Mouse (Mus musculus): ENCODE measurements at regions not wholly inside any gene's neighbourhood (a gene's known extent, or its start where the extent isn't known, plus 50 kb on each side); places are given as distances from the start of the nearest gene placed in this dataset.

DNA sequence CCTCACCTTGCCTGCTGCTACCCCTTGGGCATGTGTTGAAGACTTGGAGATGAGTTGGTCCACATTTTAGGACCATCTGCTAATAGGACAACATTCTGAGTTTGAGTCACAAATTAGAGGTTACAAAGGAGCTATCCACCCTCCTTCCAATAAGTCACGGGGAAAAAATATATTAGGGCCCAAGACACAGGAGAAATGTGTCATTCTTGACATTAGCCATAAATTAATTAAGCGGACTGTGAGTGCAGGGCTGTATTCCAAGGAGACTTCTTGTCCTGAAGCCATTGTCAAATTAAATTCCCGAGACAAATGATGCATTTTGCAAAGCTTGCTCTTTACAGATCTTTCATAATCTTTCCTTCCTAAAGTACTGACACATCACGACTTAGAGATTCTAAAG, 79.2 kb downstream of the 1700020N01Rik start:
- Histone ChIP-seq H3K4me1 (ENCODE audit: control insufficient read depth, insufficient read depth, low read length) (no peaks in the 10 kb centered on the region), H3K4me3 (ENCODE audit: insufficient read depth, low read length) (no peak overlapping the region), H3K27ac (ENCODE audit: insufficient read depth, low read length) (no peak overlapping the region)
- TF ChIP-seq POLR2A (IDR thresholded peaks at IDR 0.05; ENCODE audit: extremely low read depth, insufficient read depth, low read length) (no peak), CTCF (IDR thresholded peaks at IDR 0.05; ENCODE audit: extremely low read depth, insufficient read depth, low read length) (no peak)

GRCm38 (mm10) chr10:21672666-21673065, 79.7 kb downstream of the 1700020N01Rik start:
- Histone ChIP-seq H3K4me3 (ENCODE audit: insufficient read depth, low read length) (no peak overlapping the region), H3K27ac (ENCODE audit: insufficient read depth, low read length) (no peak overlapping the region), H3K4me1 (ENCODE audit: control insufficient read depth, insufficient read depth, low read length) (no peaks in the 10 kb centered on the region)
- TF ChIP-seq POLR2A (IDR thresholded peaks at IDR 0.05; ENCODE audit: extremely low read depth, insufficient read depth, low read length) (no peak), CTCF (IDR thresholded peaks at IDR 0.05; ENCODE audit: extremely low read depth, insufficient read depth, low read length) (no peak)

- Histone ChIP-seq H3K4me3 (ENCODE audit: insufficient read depth, low read length) (no peak overlapping the region), H3K4me1 (ENCODE audit: control insufficient read depth, insufficient read depth, low read length) (no peaks in the 10 kb centered on the region), H3K27ac (ENCODE audit: insufficient read depth, low read length) (no peak overlapping the region)
- no peak for TF ChIP-seq POLR2A (IDR thresholded peaks at IDR 0.05; ENCODE audit: extremely low read depth, insufficient read depth, low read length)
- no peak for TF ChIP-seq CTCF (IDR thresholded peaks at IDR 0.05; ENCODE audit: extremely low read depth, insufficient read depth, low read length)
Observed at GRCm38 (mm10) chr10:21673831-21674230, 80.9 kb downstream of the 1700020N01Rik start.

- no peak overlapping the region for H3K4me3 ChIP-seq (ENCODE audit: insufficient read depth, low read length)
- H3K4me1 ChIP-seq (ENCODE audit: control insufficient read depth, insufficient read depth, low read length), result peaks cover 1% of the 10 kb centered on the region; the same call in 1 of the 2 replicates
- H3K27ac ChIP-seq (ENCODE audit: insufficient read depth, low read length), result no peak overlapping the region
- TF ChIP-seq CTCF (IDR thresholded peaks at IDR 0.05; ENCODE audit: extremely low read depth, insufficient read depth, low read length), result no peak
- TF ChIP-seq POLR2A (IDR thresholded peaks at IDR 0.05; ENCODE audit: extremely low read depth, insufficient read depth, low read length), result no peak
Observed at GRCm38 (mm10) chr10:21675786-21676185, 82.8 kb downstream of the 1700020N01Rik start.

DNA sequence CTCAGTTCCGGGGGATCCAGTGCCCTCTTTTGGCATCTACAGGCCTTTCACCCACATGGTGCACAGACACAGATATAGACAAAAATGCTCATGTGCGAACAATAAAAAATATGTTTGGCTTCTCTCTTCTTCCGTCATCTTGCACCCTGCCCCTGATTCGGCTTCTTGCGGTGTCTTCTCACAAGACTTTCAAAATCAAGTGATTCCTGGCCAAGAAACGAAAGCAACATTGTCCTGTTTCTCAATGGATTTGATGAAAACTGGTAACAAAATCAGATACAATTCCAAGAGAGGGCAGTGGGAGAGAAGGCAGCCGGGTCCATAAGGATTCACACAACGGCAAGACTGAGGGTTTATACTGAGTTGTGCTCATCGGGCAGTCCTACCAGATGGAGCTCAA, 85.0 kb downstream of the 1700020N01Rik start:
- no peak for TF ChIP-seq CTCF (IDR thresholded peaks at IDR 0.05; ENCODE audit: extremely low read depth, insufficient read depth, low read length)
- TF ChIP-seq POLR2A (IDR thresholded peaks at IDR 0.05; ENCODE audit: extremely low read depth, insufficient read depth, low read length), result no peak
- Histone ChIP-seq H3K4me3 (ENCODE audit: insufficient read depth, low read length) (no peak overlapping the region), H3K27ac (ENCODE audit: insufficient read depth, low read length) (no peak overlapping the region), H3K4me1 (ENCODE audit: control insufficient read depth, insufficient read depth, low read length) (peaks cover 3% of the 10 kb centered on the region; the same call in 1 of the 2 replicates)

DNA sequence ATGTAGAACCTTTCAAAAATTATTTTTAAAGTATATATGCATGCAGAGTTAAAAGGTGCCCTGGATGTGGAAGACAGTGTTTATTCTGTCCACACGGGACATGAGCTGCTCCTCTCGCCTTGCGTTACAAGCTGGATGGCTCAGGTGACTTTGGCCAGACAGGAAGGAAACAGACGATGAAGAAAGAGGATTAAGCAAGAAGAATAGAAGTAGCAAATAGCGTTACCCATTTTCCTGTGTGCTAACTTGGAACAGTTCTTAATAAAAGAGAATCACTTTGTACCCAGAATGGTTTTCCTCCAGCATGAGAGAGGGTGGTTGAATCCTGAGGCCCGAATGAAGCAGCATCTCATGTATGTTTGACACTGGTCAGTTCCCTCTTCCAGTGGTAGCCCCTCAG, 85.4 kb downstream of the 1700020N01Rik start:
- Histone ChIP-seq H3K4me1 (ENCODE audit: control insufficient read depth, insufficient read depth, low read length) (peaks cover 3% of the 10 kb centered on the region; the same call in 1 of the 2 replicates), H3K4me3 (ENCODE audit: insufficient read depth, low read length) (no peak overlapping the region), H3K27ac (ENCODE audit: insufficient read depth, low read length) (no peak overlapping the region)
- TF ChIP-seq CTCF (IDR thresholded peaks at IDR 0.05; ENCODE audit: extremely low read depth, insufficient read depth, low read length) (no peak), POLR2A (IDR thresholded peaks at IDR 0.05; ENCODE audit: extremely low read depth, insufficient read depth, low read length) (no peak)

DNA sequence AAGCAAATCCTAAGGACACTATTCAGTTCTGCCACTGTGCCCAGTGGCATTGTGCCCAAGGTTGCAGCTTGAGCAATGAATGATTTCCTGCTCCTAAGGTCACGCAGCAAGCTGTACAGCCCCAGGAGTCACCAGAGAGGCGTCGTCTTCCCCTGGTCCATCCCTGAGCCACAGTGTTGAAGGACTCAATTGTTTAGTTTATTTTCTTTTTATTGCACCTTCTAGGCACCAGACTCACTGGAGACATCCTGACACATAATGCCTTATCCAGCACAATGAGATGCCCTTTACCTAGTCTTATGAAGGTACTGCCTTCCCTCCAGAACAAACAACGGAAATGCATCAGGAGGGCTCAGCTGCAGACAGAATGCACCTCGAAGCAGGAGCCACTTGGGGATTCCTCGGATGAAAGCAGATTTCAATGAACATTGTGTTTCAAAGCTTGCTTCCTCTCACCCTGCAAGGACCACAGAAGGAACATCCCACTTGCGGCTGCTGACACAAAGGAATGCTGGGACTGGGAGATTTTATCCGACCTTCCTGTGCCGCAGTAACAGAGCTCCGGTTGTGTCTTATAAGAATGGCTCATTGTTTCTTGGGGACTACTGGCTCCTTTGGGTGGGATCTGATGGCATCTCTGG, 86.0 kb downstream of the 1700020N01Rik start:
- H3K27ac ChIP-seq (ENCODE audit: insufficient read depth, low read length), result no peak overlapping the region

GRCm38 (mm10) chr10:21680789-21681188, 87.8 kb downstream of the 1700020N01Rik start:
- no peak for TF ChIP-seq CTCF (IDR thresholded peaks at IDR 0.05; ENCODE audit: extremely low read depth, insufficient read depth, low read length)
- TF ChIP-seq POLR2A (IDR thresholded peaks at IDR 0.05; ENCODE audit: extremely low read depth, insufficient read depth, low read length), result no peak
- no peak overlapping the region for H3K4me3 ChIP-seq (ENCODE audit: insufficient read depth, low read length)

More for the DNA sequence above, 86.0 kb downstream of the 1700020N01Rik start:
- no peak for TF ChIP-seq CTCF (IDR thresholded peaks at IDR 0.05; ENCODE audit: extremely low read depth, insufficient read depth, low read length)
- no peak for TF ChIP-seq POLR2A (IDR thresholded peaks at IDR 0.05; ENCODE audit: extremely low read depth, insufficient read depth, low read length)
- Histone ChIP-seq H3K4me3 (ENCODE audit: insufficient read depth, low read length) (no peak overlapping the region), H3K4me1 (ENCODE audit: control insufficient read depth, insufficient read depth, low read length) (peaks cover 4% of the 10 kb centered on the region; the same call in 1 of the 2 replicates)

DNA sequence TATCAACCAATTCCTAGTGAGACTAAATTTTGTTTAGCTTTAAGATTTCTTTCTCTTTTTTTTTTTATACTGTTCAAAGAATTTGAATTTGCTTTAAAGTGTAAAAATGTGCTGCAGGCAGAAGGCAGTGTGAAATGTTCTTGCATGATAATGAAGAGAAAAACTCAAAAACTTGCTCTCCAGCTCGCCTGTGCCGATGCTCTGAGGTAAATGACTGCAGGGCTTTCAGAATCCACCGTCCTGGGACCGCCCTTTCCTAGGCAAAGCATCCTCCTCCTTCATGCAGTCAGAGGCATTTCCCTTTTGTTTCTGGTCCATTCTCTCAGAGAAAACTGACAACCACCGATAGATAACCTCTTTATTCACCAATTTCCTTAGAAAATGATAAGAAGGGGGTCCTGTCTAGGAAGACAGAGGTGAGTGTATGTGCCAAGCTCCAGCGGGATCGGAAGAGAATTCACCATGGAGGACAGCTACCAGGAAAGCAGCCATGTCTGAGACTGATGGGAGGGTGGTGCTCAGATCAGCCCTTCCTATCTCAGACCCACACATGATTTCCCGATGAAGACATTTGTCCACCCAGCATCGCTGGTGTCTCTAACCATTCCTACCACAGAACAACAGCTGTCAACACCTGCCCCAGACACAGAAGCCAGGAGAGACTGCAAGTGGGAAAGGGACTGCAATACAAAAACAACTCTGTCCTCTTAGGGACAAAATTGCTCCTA, 91.5 kb downstream of the 1700020N01Rik start:
- TF ChIP-seq POLR2A (IDR thresholded peaks at IDR 0.05; ENCODE audit: extremely low read depth, insufficient read depth, low read length) (no peak), CTCF (IDR thresholded peaks at IDR 0.05; ENCODE audit: extremely low read depth, insufficient read depth, low read length) (no peak)
- H3K4me3 ChIP-seq (ENCODE audit: insufficient read depth, low read length), result no peak overlapping the region
- peaks cover 4% of the 10 kb centered on the region; the same call in 1 of the 2 replicates for H3K4me1 ChIP-seq (ENCODE audit: control insufficient read depth, insufficient read depth, low read length)
- no peak overlapping the region for H3K27ac ChIP-seq (ENCODE audit: insufficient read depth, low read length)

More at GRCm38 (mm10) chr10:21680789-21681188, 87.8 kb downstream of the 1700020N01Rik start:
- Histone ChIP-seq H3K4me1 (ENCODE audit: control insufficient read depth, insufficient read depth, low read length) (peaks cover 4% of the 10 kb centered on the region; the same call in 1 of the 2 replicates), H3K27ac (ENCODE audit: insufficient read depth, low read length) (no peak overlapping the region)

All from cortical plate, adult 2 months (tissue).